Mouse (Mus musculus): ENCODE data around the gene Il10rb.

DNA sequence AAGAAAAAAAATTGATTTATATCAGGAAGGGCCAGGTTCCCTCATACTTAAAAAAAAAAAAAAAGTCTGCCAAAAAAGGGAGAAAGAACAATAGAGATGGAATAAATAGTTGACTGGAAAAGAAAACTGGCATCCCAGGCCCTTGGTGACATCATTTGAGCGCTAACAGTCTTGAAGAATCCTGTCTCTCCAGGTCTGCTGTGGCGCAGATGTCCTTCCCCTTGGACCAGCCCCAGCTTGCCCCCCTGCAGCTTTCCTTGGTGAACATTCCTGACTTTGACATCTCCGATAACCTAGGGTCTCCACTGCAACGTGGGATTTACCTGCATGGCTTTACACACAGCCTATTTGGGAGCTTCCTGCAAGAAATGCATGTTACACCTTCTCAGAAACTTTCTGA lies 24.4 kb upstream of the Il10rb start:
- no peak for TF ChIP-seq CTCF (IDR thresholded peaks at IDR 0.05; ENCODE audit: low read depth, low read length)
- TF ChIP-seq GATA1 (IDR thresholded peaks at IDR 0.05; ENCODE audit: borderline replicate concordance, low read length): no peak
- TF ChIP-seq GATA2 (IDR thresholded peaks at IDR 0.05; ENCODE audit: borderline replicate concordance, low read depth, low read length): no peak
- no peak for TF ChIP-seq TAL1 (conservative IDR thresholded peaks at IDR 0.05; ENCODE audit: low read depth, low read length)

Measured in G1E (cell line).